14 mouse cellular contexts compared by ENCODE assay signal in genomic region chr13:83628139-83628538, GRCm38 (mm10).
"Had no signal": no experiment of that assay in that cellular context is flagged by ENCODE, and none has a peak within 500 bp of the region (broad histone marks: within the 10 kb centered on the region; RNA-seq: fewer than 3 reads in every experiment).

No protein-coding gene starts in this region.

- H3K4me2 ChIP-seq: lung, embryonic 15.5 days; midbrain, embryonic 11.5 days; midbrain, embryonic 13.5 days; midbrain, embryonic 15.5 days; neural tube, embryonic 12.5 days; stomach, embryonic 15.5 days had no signal

- H3K36me3 ChIP-seq: lung, embryonic 15.5 days; midbrain, embryonic 13.5 days; midbrain, embryonic 15.5 days; neural tube, embryonic 12.5 days; stomach, embryonic 15.5 days had no signal

- H3K27me3 ChIP-seq: lung, embryonic 15.5 days; midbrain, embryonic 13.5 days; midbrain, embryonic 15.5 days; neural tube, embryonic 12.5 days; stomach, embryonic 15.5 days had no signal

- H3K27ac ChIP-seq: lung, embryonic 15.5 days; midbrain, embryonic 13.5 days; midbrain, embryonic 15.5 days; neural tube, embryonic 12.5 days; stomach, embryonic 15.5 days; stomach, postnatal 0 days had no signal

- H3K4me3 ChIP-seq: lung, embryonic 15.5 days; midbrain, embryonic 13.5 days; midbrain, embryonic 15.5 days; neural tube, embryonic 12.5 days; stomach, embryonic 15.5 days had no signal

- H3K9me3 ChIP-seq: lung, embryonic 15.5 days; midbrain, embryonic 13.5 days; midbrain, embryonic 15.5 days; neural tube, embryonic 12.5 days; stomach, embryonic 15.5 days had no signal

- H3K4me1 ChIP-seq: lung, embryonic 15.5 days; midbrain, embryonic 13.5 days; midbrain, embryonic 15.5 days; neural tube, embryonic 12.5 days; stomach, embryonic 15.5 days had no signal

- H3K9ac ChIP-seq: lung, embryonic 15.5 days; midbrain, embryonic 13.5 days; midbrain, embryonic 15.5 days; neural tube, embryonic 12.5 days; stomach, embryonic 15.5 days had no signal

- DNase-seq: lung, adult 2 months; lung, postnatal 10 days; lung, postnatal 4 days; right cerebral cortex, postnatal 14 days; thymus, adult 2 months; thymus, postnatal 25 days; thymus, postnatal 4 days had no signal

- ATAC-seq: midbrain, embryonic 13.5 days; midbrain, embryonic 15.5 days had no signal
